Mouse (Mus musculus): ENCODE measurements around the gene Gsg1l. TPM values are rescaled to one million over a fixed set of nuclear protein-coding genes. Genes with fewer than 3 reads are reported as not detected.

Gene Gsg1l
- polyA plus RNA-seq, 1 experiment from 2014 or later = 0.70 TPM

GRCm38 (mm10) chr7:125953844-125954243 lies 128.4 kb downstream of the Gsg1l start:
- no peak for ATAC-seq (replicated peaks; ENCODE audit: insufficient number of reproducible peaks, low FRiP score, low TSS enrichment, low read depth)
- no peak overlapping the region for H3K4me3 ChIP-seq (ENCODE audit: low read depth, low read length)
- DNase-seq (ENCODE audit: low spot score) = no peak
- H3K27me3 ChIP-seq (ENCODE audit: control insufficient read depth, insufficient read depth, low read length) = no peaks in the 10 kb centered on the region
- 76% methylated on average over 6 of the region's 6 CpGs for WGBS
- no peaks in the 10 kb centered on the region for H3K9me3 ChIP-seq (replicated peaks; ENCODE audit: control insufficient read depth, low read length)
- H3K36me3 ChIP-seq (replicated peaks; ENCODE audit: control insufficient read depth, insufficient read depth, low read depth, low read length) = no peaks in the 10 kb centered on the region
- no peaks in the 10 kb centered on the region; the same call in 1 of the 2 replicates for H3K4me1 ChIP-seq (ENCODE audit: control insufficient read depth, insufficient read depth, low read length)
- no peak overlapping the region for H3K4me2 ChIP-seq (ENCODE audit: low read depth, low read length)
- H3K27ac ChIP-seq (replicated peaks; ENCODE audit: low read depth, low read length) = no peak overlapping the region
- no peak overlapping the region for H3K9ac ChIP-seq (replicated peaks; ENCODE audit: low read length)

- H3K9ac ChIP-seq (replicated peaks; ENCODE audit: low read length) = no peak overlapping the region
- WGBS = 69% methylated on average over 7 of the region's 7 CpGs
Measured at GRCm38 (mm10) chr7:125951911-125952310, 130.3 kb downstream of the Gsg1l start.

GRCm38 (mm10) chr7:125948973-125949372 lies 133.2 kb downstream of the Gsg1l start:
- no peaks in the 10 kb centered on the region for H3K9me3 ChIP-seq (replicated peaks; ENCODE audit: control insufficient read depth, low read length)
- no peak for ATAC-seq (replicated peaks; ENCODE audit: insufficient number of reproducible peaks, low FRiP score, low TSS enrichment, low read depth)
- no peak overlapping the region for H3K4me2 ChIP-seq (ENCODE audit: low read depth, low read length)
- no peak for DNase-seq (ENCODE audit: low spot score)
- no peaks in the 10 kb centered on the region for H3K36me3 ChIP-seq (replicated peaks; ENCODE audit: control insufficient read depth, insufficient read depth, low read depth, low read length)
- no peak overlapping the region for H3K27ac ChIP-seq (replicated peaks; ENCODE audit: low read depth, low read length)
- no peak overlapping the region for H3K9ac ChIP-seq (replicated peaks; ENCODE audit: low read length)
- H3K27me3 ChIP-seq (ENCODE audit: control insufficient read depth, insufficient read depth, low read length) = no peaks in the 10 kb centered on the region
- 93% methylated on average over 4 of the region's 4 CpGs for WGBS
- no peaks in the 10 kb centered on the region for H3K4me1 ChIP-seq (ENCODE audit: control insufficient read depth, insufficient read depth, low read length)
- H3K4me3 ChIP-seq (ENCODE audit: low read depth, low read length) = no peak overlapping the region

More at GRCm38 (mm10) chr7:125951911-125952310, 130.3 kb downstream of the Gsg1l start:
- Histone ChIP-seq H3K9me3 (replicated peaks; ENCODE audit: control insufficient read depth, low read length) (no peaks in the 10 kb centered on the region), H3K4me3 (ENCODE audit: low read depth, low read length) (no peak overlapping the region), H3K36me3 (replicated peaks; ENCODE audit: control insufficient read depth, insufficient read depth, low read depth, low read length) (no peaks in the 10 kb centered on the region), H3K27ac (replicated peaks; ENCODE audit: low read depth, low read length) (no peak overlapping the region), H3K4me1 (ENCODE audit: control insufficient read depth, insufficient read depth, low read length) (no peaks in the 10 kb centered on the region), H3K27me3 (ENCODE audit: control insufficient read depth, insufficient read depth, low read length) (no peaks in the 10 kb centered on the region), H3K4me2 (ENCODE audit: low read depth, low read length) (no peak overlapping the region)
- no peak for DNase-seq (ENCODE audit: low spot score)
- ATAC-seq (replicated peaks; ENCODE audit: insufficient number of reproducible peaks, low FRiP score, low TSS enrichment, low read depth) = no peak

- H3K4me2 ChIP-seq (ENCODE audit: low read depth, low read length) = no peak overlapping the region
- no peak overlapping the region for H3K4me3 ChIP-seq (ENCODE audit: low read depth, low read length)
- no peaks in the 10 kb centered on the region for H3K9me3 ChIP-seq (replicated peaks; ENCODE audit: control insufficient read depth, low read length)
- H3K36me3 ChIP-seq (replicated peaks; ENCODE audit: control insufficient read depth, insufficient read depth, low read depth, low read length) = no peaks in the 10 kb centered on the region
- no peak overlapping the region for H3K9ac ChIP-seq (replicated peaks; ENCODE audit: low read length)
- 83% methylated on average over 8 of the region's 8 CpGs for WGBS
- DNase-seq (ENCODE audit: low spot score) = no peak
- no peaks in the 10 kb centered on the region for H3K4me1 ChIP-seq (ENCODE audit: control insufficient read depth, insufficient read depth, low read length)
- H3K27me3 ChIP-seq (ENCODE audit: control insufficient read depth, insufficient read depth, low read length) = no peaks in the 10 kb centered on the region
- no peak overlapping the region for H3K27ac ChIP-seq (replicated peaks; ENCODE audit: low read depth, low read length)
- no peak for ATAC-seq (replicated peaks; ENCODE audit: insufficient number of reproducible peaks, low FRiP score, low TSS enrichment, low read depth)
Measured at GRCm38 (mm10) chr7:125945915-125946314, 136.3 kb downstream of the Gsg1l start.

GRCm38 (mm10) chr7:125944631-125945030 lies 137.6 kb downstream of the Gsg1l start:
- Histone ChIP-seq H3K4me1 (ENCODE audit: control insufficient read depth, insufficient read depth, low read length) (no peaks in the 10 kb centered on the region), H3K4me3 (ENCODE audit: low read depth, low read length) (no peak overlapping the region), H3K27ac (replicated peaks; ENCODE audit: low read depth, low read length) (no peak overlapping the region), H3K9ac (replicated peaks; ENCODE audit: low read length) (no peak overlapping the region), H3K36me3 (replicated peaks; ENCODE audit: control insufficient read depth, insufficient read depth, low read depth, low read length) (no peaks in the 10 kb centered on the region), H3K27me3 (ENCODE audit: control insufficient read depth, insufficient read depth, low read length) (no peaks in the 10 kb centered on the region), H3K9me3 (replicated peaks; ENCODE audit: control insufficient read depth, low read length) (no peaks in the 10 kb centered on the region), H3K4me2 (ENCODE audit: low read depth, low read length) (no peak overlapping the region)
- DNase-seq (ENCODE audit: low spot score) (no peak), ATAC-seq (replicated peaks; ENCODE audit: insufficient number of reproducible peaks, low FRiP score, low TSS enrichment, low read depth) (no peak)
- 84% methylated on average over 5 of the region's 5 CpGs for WGBS

- Histone ChIP-seq H3K27me3 (ENCODE audit: control insufficient read depth, insufficient read depth, low read length) (no peaks in the 10 kb centered on the region), H3K4me1 (ENCODE audit: control insufficient read depth, insufficient read depth, low read length) (no peaks in the 10 kb centered on the region), H3K9ac (replicated peaks; ENCODE audit: low read length) (no peak overlapping the region), H3K27ac (replicated peaks; ENCODE audit: low read depth, low read length) (no peak overlapping the region), H3K4me3 (ENCODE audit: low read depth, low read length) (no peak overlapping the region), H3K4me2 (ENCODE audit: low read depth, low read length) (no peak overlapping the region), H3K36me3 (replicated peaks; ENCODE audit: control insufficient read depth, insufficient read depth, low read depth, low read length) (no peaks in the 10 kb centered on the region), H3K9me3 (replicated peaks; ENCODE audit: control insufficient read depth, low read length) (no peaks in the 10 kb centered on the region)
- 95% methylated on average over 4 of the region's 4 CpGs for WGBS
- no peak for ATAC-seq (replicated peaks; ENCODE audit: insufficient number of reproducible peaks, low FRiP score, low TSS enrichment, low read depth)
- no peak for DNase-seq (ENCODE audit: low spot score)
Measured at GRCm38 (mm10) chr7:125943511-125943910, 138.7 kb downstream of the Gsg1l start.

- H3K9me3 ChIP-seq (replicated peaks; ENCODE audit: control insufficient read depth, low read length) = no peaks in the 10 kb centered on the region
- no peaks in the 10 kb centered on the region for H3K36me3 ChIP-seq (replicated peaks; ENCODE audit: control insufficient read depth, insufficient read depth, low read depth, low read length)
- H3K4me3 ChIP-seq (ENCODE audit: low read depth, low read length) = no peak overlapping the region
- H3K9ac ChIP-seq (replicated peaks; ENCODE audit: low read length) = no peak overlapping the region
- DNase-seq (ENCODE audit: low spot score) = no peak
- H3K27ac ChIP-seq (replicated peaks; ENCODE audit: low read depth, low read length) = no peak overlapping the region
- H3K27me3 ChIP-seq (ENCODE audit: control insufficient read depth, insufficient read depth, low read length) = no peaks in the 10 kb centered on the region
- ATAC-seq (replicated peaks; ENCODE audit: insufficient number of reproducible peaks, low FRiP score, low TSS enrichment, low read depth) = no peak
- WGBS = 74% methylated on average over 6 of the region's 6 CpGs
- H3K4me2 ChIP-seq (ENCODE audit: low read depth, low read length) = no peak overlapping the region
- no peaks in the 10 kb centered on the region for H3K4me1 ChIP-seq (ENCODE audit: control insufficient read depth, insufficient read depth, low read length)
Measured at GRCm38 (mm10) chr7:125942365-125943090, 139.7 kb downstream of the Gsg1l start.

GRCm38 (mm10) chr7:125934319-125934718 lies 147.9 kb downstream of the Gsg1l start:
- Histone ChIP-seq H3K36me3 (replicated peaks; ENCODE audit: control insufficient read depth, insufficient read depth, low read depth, low read length) (no peaks in the 10 kb centered on the region), H3K4me1 (ENCODE audit: control insufficient read depth, insufficient read depth, low read length) (peaks cover 5% of the 10 kb centered on the region), H3K9ac (replicated peaks; ENCODE audit: low read length) (no peak overlapping the region), H3K27me3 (ENCODE audit: control insufficient read depth, insufficient read depth, low read length) (no peaks in the 10 kb centered on the region), H3K9me3 (replicated peaks; ENCODE audit: control insufficient read depth, low read length) (no peaks in the 10 kb centered on the region), H3K4me2 (ENCODE audit: low read depth, low read length) (no peak overlapping the region), H3K27ac (replicated peaks; ENCODE audit: low read depth, low read length) (no peak overlapping the region), H3K4me3 (ENCODE audit: low read depth, low read length) (no peak overlapping the region)
- ATAC-seq (replicated peaks; ENCODE audit: insufficient number of reproducible peaks, low FRiP score, low TSS enrichment, low read depth) (no peak), DNase-seq (ENCODE audit: low spot score) (no peak)
- 60% methylated on average over 2 of the region's 2 CpGs for WGBS

Measured in embryonic facial prominence, embryonic 11.5 days (tissue).